Mouse (Mus musculus) heart, embryonic 10.5 days (tissue): ENCODE results near the gene Dcps. TPM values are rescaled to one million over a fixed set of nuclear protein-coding genes. Genes with fewer than 3 reads are reported as not detected.

Experiments
- DNase-seq: peaks from one replicate; pipeline ENCODE4 v3.0.0-alpha.2; 2017; ENCODE audit warnings: low spot score
- H3K27ac ChIP-seq: fragments of 300-500 bp; sonication (generic); 2 replicates; pipeline ENCODE4 v1.5.1; 2016; ENCODE audit warnings: mild to moderate bottlenecking
- H3K27me3 ChIP-seq: fragments of 300-500 bp; sonication (generic); 2 replicates; pipeline ENCODE4 v1.6.1; 2016; ENCODE audit warnings: mild to moderate bottlenecking; ENCODE audit not compliant: poor library complexity, insufficient read depth, severe bottlenecking
- H3K36me3 ChIP-seq: fragments of 300-500 bp; sonication (generic); 2 replicates; pipeline ENCODE4 v1.6.1; 2016; ENCODE audit warnings: mild to moderate bottlenecking, moderate library complexity
- H3K4me1 ChIP-seq: fragments of 300-500 bp; sonication (generic); 2 replicates; pipeline ENCODE4 v1.6.1; 2016; ENCODE audit warnings: mild to moderate bottlenecking
- H3K4me3 ChIP-seq: fragments of 300-500 bp; sonication (generic); 2 replicates; pipeline ENCODE4 v1.5.1; 2016; ENCODE audit warnings: mild to moderate bottlenecking, moderate library complexity
- H3K9me3 ChIP-seq: fragments of 300-500 bp; sonication (generic); 2 replicates; pipeline ENCODE4 v1.6.1; 2016; ENCODE audit warnings: mild to moderate bottlenecking, moderate library complexity
- WGBS: fragments of 180-500 bp; shearing (Covaris S2); methylation state at CpG from one replicate; pipeline ENCODE4 v1.1.7; 2016; 5-methylcytosine and 5-hydroxymethylcytosine counted together
- polyA plus RNA-seq: library from polyadenylated mRNA; unstranded; fragments of >200 nt; fragmentation: Nextera tagmentation; extraction: Ambion mirVana; gene quantifications from 2 replicates; pipeline ENCODE4 v1.2.1, GENCODE M21; 2016

Gene Dcps
- polyA plus RNA-seq, 1 experiment from 2014 or later, result 81.9 TPM

DNA sequence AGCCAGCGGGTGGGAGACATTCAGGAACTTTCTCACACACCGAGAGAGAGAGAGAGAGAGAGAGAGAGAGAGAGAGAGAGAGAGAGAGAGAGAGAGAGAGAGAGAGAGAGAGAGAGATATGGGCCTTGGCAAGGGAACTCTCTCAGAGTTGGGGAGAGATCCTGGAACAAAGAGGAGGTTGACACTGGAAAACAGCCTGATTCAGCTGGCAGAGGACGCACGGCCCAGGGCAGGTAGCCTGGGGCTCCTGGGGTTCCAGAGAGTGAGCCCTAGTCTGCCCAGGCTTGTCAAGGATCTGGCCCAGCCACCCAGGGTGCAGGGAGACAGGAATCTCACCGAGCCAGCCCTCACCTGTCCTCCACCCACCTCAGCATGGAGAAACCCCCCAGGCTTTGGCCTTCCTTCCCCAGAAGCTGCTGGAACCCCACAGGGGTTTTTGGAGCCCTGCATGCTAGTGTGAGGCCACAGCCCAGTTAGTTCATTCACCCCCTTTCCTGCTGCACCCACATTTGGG is 36.6 kb downstream of the Dcps start:
- Histone ChIP-seq H3K27me3 (no peaks in the 10 kb centered on the region), H3K4me3 (no peak overlapping the region), H3K9me3 (no peaks in the 10 kb centered on the region), H3K36me3 (no peaks in the 10 kb centered on the region), H3K27ac (no peak overlapping the region), H3K4me1 (peaks cover 10% of the 10 kb centered on the region; the same call in 1 of the 2 replicates)
- no peak for DNase-seq
- 61% methylated on average over 5 of the region's 5 CpGs for WGBS

GRCm38 (mm10) chr9:35138029-35138428 is 37.8 kb downstream of the Dcps start:
- no peaks in the 10 kb centered on the region for H3K9me3 ChIP-seq
- WGBS, result 79% methylated on average over 7 of the region's 7 CpGs
- H3K27me3 ChIP-seq, result no peaks in the 10 kb centered on the region
- H3K36me3 ChIP-seq, result no peaks in the 10 kb centered on the region
- no peak overlapping the region for H3K4me3 ChIP-seq
- no peak overlapping the region for H3K27ac ChIP-seq
- no peak for DNase-seq
- H3K4me1 ChIP-seq, result peaks cover 10% of the 10 kb centered on the region; the same call in 1 of the 2 replicates

GRCm38 (mm10) chr9:35135575-35135974 is 40.3 kb downstream of the Dcps start:
- Histone ChIP-seq H3K27ac (no peak overlapping the region), H3K9me3 (no peaks in the 10 kb centered on the region), H3K27me3 (no peaks in the 10 kb centered on the region), H3K4me1 (peaks cover 16% of the 10 kb centered on the region; the same call in 1 of the 2 replicates), H3K4me3 (no peak overlapping the region), H3K36me3 (no peaks in the 10 kb centered on the region)
- WGBS, result 65% methylated on average over 6 of the region's 6 CpGs
- DNase-seq, result no peak

DNA sequence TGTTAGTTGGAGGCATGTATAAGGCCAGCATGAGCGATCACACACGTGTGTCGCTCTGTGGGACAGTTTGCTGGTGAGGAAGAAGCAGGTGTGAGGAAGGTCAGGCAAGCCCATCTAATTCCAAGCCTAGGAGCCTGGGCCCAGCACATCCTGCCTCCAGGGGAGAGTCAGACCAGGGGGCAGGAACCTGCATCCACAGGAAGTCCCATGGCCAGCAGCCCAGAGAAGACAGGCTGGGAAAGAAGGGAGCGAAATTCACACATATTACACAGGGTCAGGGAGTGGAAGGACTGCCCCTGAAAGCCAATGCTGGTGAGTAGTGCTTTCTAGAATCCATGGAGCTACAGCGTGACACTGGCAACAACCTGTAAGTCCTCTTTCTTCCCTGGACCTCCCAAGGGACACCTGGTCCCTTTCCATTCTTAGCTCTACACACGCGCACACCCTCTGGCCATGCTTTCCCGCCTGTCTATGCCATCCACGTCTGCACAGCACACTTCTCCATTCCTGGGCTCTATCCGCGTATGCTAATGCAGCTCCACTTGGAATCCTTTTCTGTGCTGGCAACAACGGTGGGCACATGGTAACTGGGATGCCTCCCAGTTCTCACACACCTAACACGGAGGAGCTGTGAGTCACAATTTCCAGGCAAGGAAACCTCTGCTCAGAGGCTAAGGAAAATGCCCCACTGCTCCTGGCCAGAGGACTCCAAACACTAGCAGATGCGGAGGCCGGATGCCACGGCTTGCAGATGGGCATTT is 44.0 kb downstream of the Dcps start:
- H3K9me3 ChIP-seq, result no peaks in the 10 kb centered on the region
- H3K27ac ChIP-seq, result no peak overlapping the region
- H3K4me1 ChIP-seq, result peaks cover 40% of the 10 kb centered on the region
- DNase-seq, result no peak
- H3K36me3 ChIP-seq, result peaks cover 3% of the 10 kb centered on the region; the same call in 1 of the 2 replicates
- H3K27me3 ChIP-seq, result no peaks in the 10 kb centered on the region
- WGBS, result 86% methylated on average over 16 of the region's 16 CpGs
- H3K4me3 ChIP-seq, result no peak overlapping the region

GRCm38 (mm10) chr9:35128995-35129418 is 46.9 kb downstream of the Dcps start:
- peak overlapping the region; percentile 62; the same call in 1 of the 2 replicates for H3K27ac ChIP-seq
- WGBS, result 65% methylated on average over 9 of the region's 9 CpGs
- DNase-seq, result no peak

GRCm38 (mm10) chr9:35128564-35128963 is 47.3 kb downstream of the Dcps start:
- H3K36me3 ChIP-seq, result peaks cover 20% of the 10 kb centered on the region

More at GRCm38 (mm10) chr9:35128995-35129418, 46.9 kb downstream of the Dcps start:
- H3K27me3 ChIP-seq, result no peaks in the 10 kb centered on the region
- H3K4me1 ChIP-seq, result peaks cover 35% of the 10 kb centered on the region
- H3K9me3 ChIP-seq, result no peaks in the 10 kb centered on the region
- peaks cover 20% of the 10 kb centered on the region for H3K36me3 ChIP-seq
- no peak overlapping the region for H3K4me3 ChIP-seq

GRCm38 (mm10) chr9:35127561-35127960 is 48.3 kb downstream of the Dcps start:
- no peaks in the 10 kb centered on the region for H3K9me3 ChIP-seq
- 87% methylated on average over 5 of the region's 5 CpGs for WGBS
- no peak for DNase-seq

More at GRCm38 (mm10) chr9:35128564-35128963, 47.3 kb downstream of the Dcps start:
- no peak overlapping the region for H3K27ac ChIP-seq
- no peak overlapping the region for H3K4me3 ChIP-seq
- H3K9me3 ChIP-seq, result no peaks in the 10 kb centered on the region
- no peak for DNase-seq
- H3K27me3 ChIP-seq, result no peaks in the 10 kb centered on the region
- peaks cover 35% of the 10 kb centered on the region for H3K4me1 ChIP-seq
- 86% methylated on average over 3 of the region's 3 CpGs for WGBS

DNA sequence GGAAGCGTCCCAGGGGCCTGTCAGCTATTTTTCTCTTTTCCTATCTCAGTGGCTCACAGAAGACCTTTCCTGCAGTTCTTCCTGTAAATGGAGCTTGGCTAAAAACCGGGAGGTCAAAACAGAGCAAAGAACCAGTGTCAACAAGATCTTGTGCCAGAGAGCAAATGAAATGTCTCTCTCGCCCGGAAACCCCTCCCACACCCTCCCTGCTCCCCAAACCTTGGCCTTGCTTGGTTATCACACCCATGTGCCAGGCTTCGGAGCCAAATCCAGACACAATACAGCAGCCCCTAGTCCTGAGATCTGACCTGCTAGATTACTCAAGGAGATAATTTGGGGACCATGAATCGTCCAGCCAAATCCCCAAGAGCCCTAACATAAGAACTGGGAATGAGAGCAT is 48.7 kb downstream of the Dcps start:
- WGBS, result 64% methylated on average over 6 of the region's 6 CpGs
- Histone ChIP-seq H3K27me3 (no peaks in the 10 kb centered on the region), H3K9me3 (no peaks in the 10 kb centered on the region), H3K36me3 (peaks cover 26% of the 10 kb centered on the region), H3K4me1 (peaks cover 38% of the 10 kb centered on the region), H3K4me3 (no peak overlapping the region), H3K27ac (0 out of 2 replicates have a peak overlapping the region, but pooled peaks have one; percentile 6)
- no peak for DNase-seq

More at GRCm38 (mm10) chr9:35127561-35127960, 48.3 kb downstream of the Dcps start:
- Histone ChIP-seq H3K4me1 (peaks cover 37% of the 10 kb centered on the region), H3K27ac (no peak overlapping the region), H3K27me3 (no peaks in the 10 kb centered on the region), H3K4me3 (no peak overlapping the region), H3K36me3 (peaks cover 22% of the 10 kb centered on the region)

- H3K36me3 ChIP-seq, result peaks cover 33% of the 10 kb centered on the region
- H3K27ac ChIP-seq, result 0 out of 2 replicates have a peak overlapping the region, but pooled peaks have one; percentile 19
- no peaks in the 10 kb centered on the region for H3K27me3 ChIP-seq
- peaks cover 30% of the 10 kb centered on the region for H3K4me1 ChIP-seq
- DNase-seq, result no peak
- no peak overlapping the region for H3K4me3 ChIP-seq
- 91% methylated on average over 8 of the region's 8 CpGs for WGBS
- H3K9me3 ChIP-seq, result no peaks in the 10 kb centered on the region
Measured at GRCm38 (mm10) chr9:35124678-35124955, 51.2 kb downstream of the Dcps start.

DNA sequence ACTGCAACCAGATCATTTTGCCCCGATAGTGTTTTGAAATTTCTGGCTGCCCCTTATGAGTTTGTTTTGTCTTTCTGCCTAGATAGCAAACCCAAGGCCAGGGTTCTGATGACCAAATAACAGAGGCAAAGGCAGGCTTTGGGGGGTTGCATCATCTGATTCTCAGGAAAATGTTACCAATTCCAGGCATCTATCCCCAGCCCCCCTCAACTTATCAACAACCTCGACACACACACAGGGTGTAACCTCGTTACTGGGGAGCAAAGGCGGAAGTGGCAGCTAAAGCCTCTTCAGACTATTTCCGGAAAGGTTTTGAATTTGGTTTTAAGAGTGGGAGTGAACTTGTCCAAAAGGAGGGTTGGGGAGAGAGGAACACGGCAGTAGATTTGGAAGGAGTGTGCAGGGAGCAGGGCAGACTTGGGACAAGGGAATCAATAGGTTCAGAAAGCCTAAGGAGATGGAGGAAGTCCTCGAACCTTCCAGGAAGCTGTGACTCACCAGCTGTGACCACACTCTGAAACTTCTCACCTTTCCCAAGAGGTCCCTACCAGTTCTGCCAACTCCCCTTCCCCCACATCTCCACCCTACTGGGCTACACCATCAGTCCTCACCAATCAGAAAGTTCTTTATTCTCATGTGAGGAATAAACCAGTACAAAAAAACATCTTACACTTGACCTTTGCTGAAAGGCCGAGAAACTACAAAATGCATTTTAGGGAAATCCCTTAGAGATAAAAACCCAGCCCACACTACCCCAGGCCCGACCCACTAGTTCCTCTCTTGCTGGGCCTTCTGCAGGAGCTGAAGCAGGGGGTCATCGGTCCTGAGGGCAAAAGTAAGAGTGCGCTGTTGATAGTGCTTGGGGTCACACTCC is 51.8 kb downstream of the Dcps start:
- 0 out of 2 replicates have a peak overlapping the region, but pooled peaks have one; percentile 19 for H3K27ac ChIP-seq
- H3K9me3 ChIP-seq, result no peaks in the 10 kb centered on the region
- H3K36me3 ChIP-seq, result peaks cover 31% of the 10 kb centered on the region
- H3K4me3 ChIP-seq, result no peak overlapping the region
- DNase-seq, result no peak
- H3K27me3 ChIP-seq, result no peaks in the 10 kb centered on the region
- peaks cover 24% of the 10 kb centered on the region for H3K4me1 ChIP-seq
- WGBS, result 55% methylated on average over 11 of the region's 11 CpGs

GRCm38 (mm10) chr9:35123456-35123803 is 52.4 kb downstream of the Dcps start:
- DNase-seq, result no peak
- Histone ChIP-seq H3K4me3 (no peak overlapping the region), H3K4me1 (peaks cover 19% of the 10 kb centered on the region), H3K9me3 (no peaks in the 10 kb centered on the region), H3K27ac (peak overlapping the region; percentile 10; the same call in 1 of the 2 replicates), H3K27me3 (no peaks in the 10 kb centered on the region), H3K36me3 (peaks cover 30% of the 10 kb centered on the region)
- 47% methylated on average over 2 of the region's 2 CpGs for WGBS

DNA sequence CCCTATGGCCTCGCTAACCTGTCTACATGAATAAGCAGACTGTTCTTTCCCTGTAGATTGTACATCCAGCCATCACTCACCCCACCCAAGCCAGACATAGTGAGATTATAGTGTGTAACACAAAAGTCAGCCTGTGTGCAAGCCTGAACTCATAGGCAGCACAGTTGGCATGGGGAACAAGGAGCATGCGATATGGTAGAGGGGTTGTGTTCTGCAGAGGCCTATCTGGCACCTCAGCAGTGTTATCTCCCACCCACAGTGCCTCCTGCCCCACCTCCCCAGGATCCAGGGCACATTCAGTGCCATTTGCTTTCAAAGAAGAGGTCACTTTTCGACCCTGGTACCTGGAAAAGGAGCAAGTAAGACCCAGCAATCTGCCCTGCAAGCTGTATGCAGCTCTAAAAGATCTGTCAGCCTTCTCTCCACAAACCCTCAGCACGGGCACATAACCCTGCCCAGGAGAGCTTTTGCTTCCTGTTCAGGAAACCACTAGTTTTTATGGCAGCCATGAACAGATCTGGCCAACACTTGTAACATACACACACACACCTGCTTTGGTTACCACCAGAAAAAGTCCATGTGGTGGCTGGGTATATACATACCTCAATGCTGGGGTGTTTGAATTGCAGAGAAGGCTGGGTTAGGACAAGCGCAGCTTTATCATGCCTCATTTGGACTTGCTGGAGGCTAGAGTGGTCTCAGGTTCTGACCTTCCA is 53.2 kb downstream of the Dcps start:
- Histone ChIP-seq H3K27me3 (no peaks in the 10 kb centered on the region), H3K4me3 (no peak overlapping the region), H3K27ac (peak overlapping the region; percentile 10; the same call in 1 of the 2 replicates), H3K36me3 (peaks cover 30% of the 10 kb centered on the region), H3K4me1 (peaks cover 23% of the 10 kb centered on the region), H3K9me3 (no peaks in the 10 kb centered on the region)
- peak; percentile 85 for DNase-seq
- WGBS, result 62% methylated on average over 5 of the region's 5 CpGs
